Mouse (Mus musculus): ENCODE measurements at regions not wholly inside any gene's neighbourhood (a gene's known extent, or its start where the extent isn't known, plus 50 kb on each side); places are given as distances from the start of the nearest gene placed in this dataset.

- TF ChIP-seq EP300 (IDR thresholded peaks at IDR 0.05; ENCODE audit: low read depth), result no peak
- TF ChIP-seq CTCF (IDR thresholded peaks at IDR 0.05; ENCODE audit: low read depth), result no peak
These were observed 80.2 kb upstream of the Ltbp1 start for GRCm38 (mm10) chr17:74925131-74925530.
